Mouse (Mus musculus) embryo, embryonic 10.5 days (tissue): ENCODE results near the gene Ndufc1.
"Not testable (repeated sequence)": the region's sequence is repeated elsewhere in the genome, so short reads cannot be mapped to it uniquely, and the experiment has no call there.

Experiments used
- DNase-seq: peaks from one replicate; pipeline ENCODE4 v3.0.0-alpha.2; 2015; ENCODE audit warnings: low spot score

Ndufc1 gene

GRCm38 (mm10) chr3:51368011-51368410, 40.8 kb downstream of the Ndufc1 start:
- no peak for DNase-seq

GRCm38 (mm10) chr3:51366926-51367325, 41.9 kb downstream of the Ndufc1 start:
- no peak for DNase-seq

- no peak for DNase-seq
Observed at GRCm38 (mm10) chr3:51365517-51365882, 43.3 kb downstream of the Ndufc1 start.

- DNase-seq, result peak; percentile 90
Observed at GRCm38 (mm10) chr3:51364703-51365516, 43.9 kb downstream of the Ndufc1 start.

- DNase-seq, result peak; percentile 66
Observed at GRCm38 (mm10) chr3:51361066-51361465, 47.7 kb downstream of the Ndufc1 start.

- DNase-seq, result no peak
Observed at GRCm38 (mm10) chr3:51359558-51360307, 49.1 kb downstream of the Ndufc1 start.

- peak; percentile 96 for DNase-seq
Observed at GRCm38 (mm10) chr3:51358660-51359557, 49.9 kb downstream of the Ndufc1 start.

- DNase-seq, result peak; percentile 94
Observed at GRCm38 (mm10) chr3:51358181-51358580, 50.6 kb downstream of the Ndufc1 start.

GRCm38 (mm10) chr3:51357624-51358023, 51.2 kb downstream of the Ndufc1 start:
- DNase-seq, result peak; percentile 71

- DNase-seq, result no peak
Observed at GRCm38 (mm10) chr3:51357078-51357477, 51.7 kb downstream of the Ndufc1 start.

- DNase-seq, result not testable (repeated sequence)
Observed at GRCm38 (mm10) chr3:51354956-51355355, 53.8 kb downstream of the Ndufc1 start.
